Mouse (Mus musculus): ENCODE measurements at regions not wholly inside any gene's neighbourhood (a gene's known extent, or its start where the extent isn't known, plus 50 kb on each side); places are given as distances from the start of the nearest gene placed in this dataset.
"Not testable (repeated sequence)": the region's sequence is repeated elsewhere in the genome, so short reads cannot be mapped to it uniquely, and the experiment has no call there.

DNA sequence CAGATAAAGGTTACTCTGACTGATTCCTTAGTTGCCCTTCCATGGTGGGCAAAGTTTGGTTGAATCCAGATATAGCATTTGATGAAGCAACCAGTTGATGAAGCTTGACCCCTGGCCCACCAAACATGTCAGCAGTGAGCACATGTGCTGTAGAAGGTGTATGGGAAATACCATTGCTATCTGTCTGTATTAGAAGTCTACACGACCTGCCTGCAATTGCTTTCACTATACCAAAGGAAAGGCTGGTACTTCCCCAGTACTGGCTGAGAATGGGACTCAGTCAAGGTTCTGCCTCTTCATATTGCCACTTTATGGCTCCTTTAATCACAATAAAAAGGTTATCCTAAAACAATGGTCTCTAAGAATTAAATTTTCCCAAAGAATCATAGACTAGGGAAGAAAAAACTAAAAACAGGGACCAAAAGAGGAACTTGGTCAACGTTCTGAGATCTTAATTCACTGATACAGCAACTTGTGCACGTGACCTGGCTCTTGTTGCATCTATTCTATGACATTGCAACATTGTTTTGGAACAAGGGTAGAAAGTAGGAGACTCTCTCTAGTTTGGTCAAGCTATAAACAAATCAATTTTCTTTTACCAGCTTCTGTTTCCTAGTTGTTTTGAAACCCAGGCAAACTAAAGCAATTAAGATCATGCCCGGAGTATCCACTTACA lies 284.0 kb downstream of the Rapgef2 start:
- 76% methylated on average over 4 of the region's 4 CpGs for WGBS
- Histone ChIP-seq H3K9me3 (no peaks in the 10 kb centered on the region), H3K9ac (replicated peaks) (no peak overlapping the region), H3K4me2 (replicated peaks) (no peak overlapping the region), H3K27ac (replicated peaks) (no peak overlapping the region), H3K4me3 (no peak overlapping the region), H3K27me3 (no peaks in the 10 kb centered on the region), H3K4me1 (no peaks in the 10 kb centered on the region), H3K36me3 (no peaks in the 10 kb centered on the region)
- ATAC-seq (replicated peaks), result no peak

DNA sequence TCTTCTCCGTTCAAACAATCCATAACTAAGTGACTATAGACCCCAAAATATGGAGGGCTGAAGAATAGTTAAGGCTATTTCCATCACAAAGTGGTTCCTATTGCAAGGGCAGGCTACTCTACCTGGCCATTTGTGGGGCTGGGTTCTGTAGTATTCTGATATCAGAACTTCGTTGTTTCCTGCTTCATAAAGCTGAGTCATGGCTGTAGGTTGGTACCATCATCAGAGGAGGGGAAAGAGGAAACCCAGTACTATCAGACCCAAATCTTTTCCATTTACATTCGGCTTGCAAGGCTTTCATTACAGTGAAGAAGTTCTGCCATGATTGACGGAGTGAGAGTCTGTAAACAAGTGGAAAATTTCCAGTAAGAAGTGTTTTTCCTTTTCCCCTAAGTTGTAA lies 284.6 kb downstream of the Rapgef2 start:
- WGBS, result 86% methylated on average over 4 of the region's 4 CpGs
- Histone ChIP-seq H3K4me1 (no peaks in the 10 kb centered on the region), H3K4me2 (replicated peaks) (no peak overlapping the region), H3K4me3 (no peak overlapping the region), H3K27me3 (no peaks in the 10 kb centered on the region), H3K9me3 (no peaks in the 10 kb centered on the region), H3K27ac (replicated peaks) (no peak overlapping the region), H3K9ac (replicated peaks) (no peak overlapping the region), H3K36me3 (no peaks in the 10 kb centered on the region)
- ATAC-seq (replicated peaks), result no peak

DNA sequence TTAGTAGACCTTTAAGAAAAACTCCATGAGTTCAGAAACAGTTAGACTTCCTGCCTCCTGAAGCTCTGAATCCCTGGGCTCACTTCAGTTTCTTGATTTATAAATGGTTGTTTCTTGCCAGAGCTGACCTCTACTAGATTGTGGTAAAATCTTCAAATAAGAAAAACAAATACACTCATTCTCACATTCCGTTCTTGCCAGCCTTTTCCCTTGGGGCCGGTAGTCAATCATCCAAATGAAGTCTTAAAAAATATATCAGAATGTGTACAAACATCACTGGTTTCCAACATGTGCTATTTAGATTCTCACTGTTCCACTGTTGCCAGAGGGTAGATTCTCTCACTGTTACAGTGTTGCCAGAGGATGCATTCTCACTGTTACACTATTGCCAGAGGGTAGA lies 286.0 kb downstream of the Rapgef2 start:
- no peaks in the 10 kb centered on the region for H3K36me3 ChIP-seq
- no peaks in the 10 kb centered on the region for H3K4me1 ChIP-seq
- ATAC-seq (replicated peaks), result peak; percentile 46; the same call in 1 of the 2 replicates
- no peak overlapping the region for H3K27ac ChIP-seq (replicated peaks)
- H3K4me3 ChIP-seq, result no peak overlapping the region
- 79% methylated on average over 2 of the region's 2 CpGs for WGBS
- no peak overlapping the region for H3K9ac ChIP-seq (replicated peaks)
- H3K27me3 ChIP-seq, result no peaks in the 10 kb centered on the region
- H3K4me2 ChIP-seq (replicated peaks), result no peak overlapping the region
- no peaks in the 10 kb centered on the region for H3K9me3 ChIP-seq

DNA sequence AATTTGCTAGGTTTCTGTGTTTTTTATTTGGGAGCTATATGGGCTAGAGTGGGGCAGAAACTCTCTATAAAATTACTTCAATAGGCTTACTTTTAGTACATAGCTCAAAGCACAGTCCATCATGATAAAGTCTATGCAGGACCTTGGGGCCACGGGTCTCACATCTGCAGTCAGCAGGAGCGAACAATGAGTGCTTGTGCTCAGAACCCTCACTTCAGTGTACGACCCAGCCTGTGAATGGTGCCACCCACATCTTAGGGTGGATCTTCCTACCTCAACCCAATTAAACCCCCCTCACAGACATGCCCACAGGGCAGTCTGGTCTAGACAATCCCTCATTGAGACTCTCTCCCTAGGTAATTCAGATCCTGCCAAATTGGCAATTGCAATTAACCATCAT lies 286.5 kb downstream of the Rapgef2 start:
- WGBS, result 49% methylated on average over 3 of the region's 3 CpGs
- Histone ChIP-seq H3K9ac (replicated peaks) (no peak overlapping the region), H3K9me3 (no peaks in the 10 kb centered on the region), H3K36me3 (no peaks in the 10 kb centered on the region), H3K4me1 (no peaks in the 10 kb centered on the region), H3K4me3 (no peak overlapping the region), H3K4me2 (replicated peaks) (no peak overlapping the region), H3K27ac (replicated peaks) (no peak overlapping the region), H3K27me3 (no peaks in the 10 kb centered on the region)
- ATAC-seq (replicated peaks), result no peak

DNA sequence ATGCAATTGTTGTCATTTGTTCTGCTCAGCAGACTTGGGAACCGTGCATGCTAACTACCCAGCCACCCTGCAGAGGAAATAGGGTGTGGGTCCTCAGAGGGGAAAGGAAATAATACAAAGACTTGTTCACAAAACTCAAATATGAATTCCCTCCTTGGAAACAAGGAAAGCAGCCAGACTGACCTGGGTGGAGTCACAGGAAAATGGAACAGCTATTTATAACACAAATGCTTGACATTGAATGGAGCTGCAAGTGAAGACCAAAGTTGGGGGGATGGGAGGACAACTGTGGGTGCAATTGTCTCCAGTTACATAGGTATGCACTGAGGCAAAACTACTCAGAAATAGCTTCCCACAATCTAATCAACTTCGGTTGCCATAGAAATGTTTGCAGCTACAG lies 298.2 kb downstream of the Rapgef2 start:
- Histone ChIP-seq H3K27me3 (no peaks in the 10 kb centered on the region), H3K9ac (replicated peaks) (no peak overlapping the region), H3K4me1 (no peaks in the 10 kb centered on the region), H3K36me3 (no peaks in the 10 kb centered on the region), H3K9me3 (no peaks in the 10 kb centered on the region), H3K4me3 (no peak overlapping the region), H3K27ac (replicated peaks) (no peak overlapping the region), H3K4me2 (replicated peaks) (no peak overlapping the region)
- 80% methylated on average over 2 of the region's 2 CpGs for WGBS
- no peak for ATAC-seq (replicated peaks)

DNA sequence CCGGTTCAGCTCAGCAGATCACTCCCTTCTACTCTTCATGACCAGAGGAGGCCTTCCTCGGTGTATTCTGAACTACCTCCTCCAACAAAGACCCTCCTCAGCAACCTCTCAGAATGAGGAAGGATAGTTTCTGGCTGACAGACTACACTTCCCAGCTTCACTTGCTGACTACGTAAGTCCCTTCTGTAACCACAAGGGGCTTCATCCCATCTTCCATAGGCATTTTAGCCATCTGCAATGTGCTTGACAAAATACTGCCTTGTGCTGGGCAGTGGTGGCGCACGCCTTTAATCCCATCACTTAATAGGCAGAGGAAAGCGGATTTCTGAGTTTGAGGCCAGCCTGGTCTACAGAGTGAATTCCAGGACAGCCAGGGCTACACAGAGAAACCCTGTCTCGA lies 299.6 kb downstream of the Rapgef2 start:
- no peaks in the 10 kb centered on the region for H3K9me3 ChIP-seq
- H3K27me3 ChIP-seq, result no peaks in the 10 kb centered on the region
- no peak overlapping the region for H3K9ac ChIP-seq (replicated peaks)
- no peak overlapping the region for H3K4me3 ChIP-seq
- no peak overlapping the region for H3K4me2 ChIP-seq (replicated peaks)
- no peaks in the 10 kb centered on the region for H3K36me3 ChIP-seq
- no peak for ATAC-seq (replicated peaks)
- H3K4me1 ChIP-seq, result no peaks in the 10 kb centered on the region
- WGBS, result 78% methylated on average over 7 of the region's 7 CpGs
- no peak overlapping the region for H3K27ac ChIP-seq (replicated peaks)

DNA sequence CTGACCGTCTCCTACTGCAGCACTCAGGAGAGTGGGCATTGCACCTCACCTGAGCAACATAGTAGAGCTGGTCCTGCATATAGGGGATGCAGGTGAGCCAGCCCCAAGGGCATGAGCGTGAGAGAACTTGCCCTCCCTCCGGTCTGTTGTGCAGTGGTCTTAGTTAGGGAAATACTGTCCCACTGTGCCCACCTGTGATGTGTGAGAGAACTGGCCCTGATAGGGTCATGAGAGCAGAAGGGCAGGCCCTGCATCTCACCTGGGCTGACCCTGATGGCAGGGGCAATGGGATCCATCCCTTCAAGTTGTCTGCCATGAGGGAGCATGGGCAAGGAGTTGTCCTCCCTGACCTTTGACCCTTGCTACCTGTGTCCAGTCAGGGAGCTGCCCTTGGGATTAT lies 305.3 kb downstream of the Rapgef2 start:
- Histone ChIP-seq H3K9ac (replicated peaks) (no peak overlapping the region), H3K27me3 (no peaks in the 10 kb centered on the region), H3K4me2 (replicated peaks) (no peak overlapping the region), H3K4me3 (no peak overlapping the region), H3K36me3 (no peaks in the 10 kb centered on the region), H3K27ac (replicated peaks) (no peak overlapping the region), H3K4me1 (no peaks in the 10 kb centered on the region), H3K9me3 (no peaks in the 10 kb centered on the region)
- WGBS, result 96% methylated on average over 3 of the region's 3 CpGs
- ATAC-seq (replicated peaks), result no peak

DNA sequence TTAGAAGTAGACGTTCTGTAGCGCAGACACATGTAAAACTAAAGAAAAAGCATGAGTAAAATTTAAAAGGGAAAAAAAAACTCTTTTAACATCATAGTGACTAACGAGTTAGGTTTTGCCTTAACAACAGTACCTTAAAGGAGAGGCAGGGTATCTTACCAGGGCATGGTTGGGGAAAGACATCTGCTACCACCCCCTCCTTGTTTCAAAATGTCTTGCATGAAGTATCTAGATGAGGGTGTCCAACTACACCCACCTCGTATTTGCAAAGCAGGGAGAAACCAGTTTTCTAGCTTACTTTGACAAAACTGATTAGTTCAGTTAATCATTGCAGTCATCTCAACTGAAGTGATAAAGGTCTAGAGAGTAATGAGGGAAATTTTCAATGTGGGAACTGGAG lies 307.5 kb downstream of the Rapgef2 start:
- Histone ChIP-seq H3K4me1 (no peaks in the 10 kb centered on the region), H3K27ac (replicated peaks) (no peak overlapping the region), H3K9me3 (no peaks in the 10 kb centered on the region), H3K27me3 (no peaks in the 10 kb centered on the region), H3K4me2 (replicated peaks) (no peak overlapping the region), H3K36me3 (no peaks in the 10 kb centered on the region), H3K4me3 (no peak overlapping the region), H3K9ac (replicated peaks) (no peak overlapping the region)
- 84% methylated on average over 4 of the region's 4 CpGs for WGBS
- ATAC-seq (replicated peaks), result no peak

DNA sequence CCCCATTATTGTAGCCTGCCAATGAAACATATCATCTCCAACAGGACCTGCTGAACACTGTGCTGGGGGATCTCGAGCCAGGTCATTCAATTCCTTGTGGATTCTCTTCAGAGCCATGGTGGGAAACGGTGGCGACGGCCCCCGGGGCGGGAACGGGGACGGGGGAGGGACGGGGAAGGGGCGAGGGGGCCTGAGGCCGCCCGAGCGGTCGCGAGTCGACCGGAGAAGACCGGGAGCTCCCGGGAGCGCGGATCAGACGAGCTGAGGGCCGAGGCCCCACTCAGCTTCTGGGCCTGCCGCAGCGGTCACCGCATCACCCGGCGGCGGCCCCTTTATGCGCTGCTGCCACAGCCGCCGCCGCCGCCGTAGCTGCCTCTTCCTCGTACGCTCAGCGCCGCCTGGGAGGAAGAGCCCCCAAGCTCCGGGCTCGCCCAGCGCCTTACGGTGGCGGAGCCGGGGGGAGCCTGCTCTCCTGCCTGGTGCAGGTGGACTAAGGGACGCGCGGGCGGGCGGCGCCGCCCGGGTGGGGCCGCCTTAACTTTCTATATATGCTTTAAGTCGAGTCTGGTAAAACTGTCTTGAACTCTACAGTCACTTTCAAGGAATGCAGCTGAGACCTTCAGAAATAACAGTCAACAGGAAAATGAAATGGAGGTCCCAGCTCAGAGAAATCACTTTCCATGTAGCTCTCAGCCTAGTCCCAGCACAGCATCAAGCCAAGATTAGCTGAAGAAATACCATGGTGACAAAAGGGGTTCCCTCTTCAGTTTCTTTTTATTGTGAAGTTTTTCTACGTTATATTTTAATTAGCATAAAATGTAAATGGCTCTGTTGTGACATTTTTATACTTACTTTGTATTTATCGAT lies 319.4 kb downstream of the Rapgef2 start:
- not testable (repeated sequence) for H3K9me3 ChIP-seq
- WGBS, result 3% methylated on average over 37 of the region's 57 CpGs

DNA sequence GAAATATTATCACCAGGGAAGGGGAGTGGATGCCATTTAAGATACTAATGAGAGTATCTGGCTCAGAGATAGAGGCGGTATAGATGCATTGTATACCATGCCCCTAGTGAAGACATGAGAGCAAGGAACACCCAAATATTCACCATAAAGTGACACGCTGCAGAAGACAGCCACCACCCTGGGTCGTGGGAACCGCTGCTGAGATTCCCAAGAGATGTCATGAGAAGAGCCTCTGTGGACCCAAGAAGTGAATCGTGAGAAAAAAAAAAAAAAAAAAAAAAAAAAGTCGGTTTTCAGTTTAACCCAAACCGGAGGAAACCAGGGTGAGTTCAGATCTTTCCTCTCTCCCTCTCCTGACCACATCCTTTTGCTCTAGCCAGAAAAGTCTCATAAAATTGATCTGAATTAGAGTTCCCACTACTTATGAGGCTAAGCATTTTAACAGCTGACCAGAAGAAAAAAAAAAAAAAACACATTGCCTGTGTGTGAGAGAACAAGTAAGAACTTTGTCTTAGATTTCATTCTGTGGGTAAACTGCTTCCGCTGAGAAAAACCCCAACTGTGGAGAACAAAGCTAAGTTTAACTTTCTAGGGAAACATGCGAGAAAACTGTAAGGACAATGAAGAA lies 322.0 kb downstream of the Rapgef2 start:
- no peaks in the 10 kb centered on the region for H3K36me3 ChIP-seq
- no peaks in the 10 kb centered on the region for H3K27me3 ChIP-seq
- H3K4me1 ChIP-seq, result 0 out of 2 replicates have a peak, but pooled peaks cover 4% of the 10 kb centered on the region
- ATAC-seq (replicated peaks), result no peak
- no peak overlapping the region for H3K4me3 ChIP-seq
- H3K27ac ChIP-seq (replicated peaks), result no peak overlapping the region
- no peak overlapping the region for H3K9ac ChIP-seq (replicated peaks)
- H3K4me2 ChIP-seq (replicated peaks), result no peak overlapping the region
- H3K9me3 ChIP-seq, result no peaks in the 10 kb centered on the region
- 90% methylated on average over 9 of the region's 9 CpGs for WGBS

More for the DNA sequence above, 319.4 kb downstream of the Rapgef2 start:
- H3K36me3 ChIP-seq; H3K27ac ChIP-seq (replicated peaks); H3K27me3 ChIP-seq; H3K4me1 ChIP-seq: not testable (repeated sequence)
- Histone ChIP-seq H3K4me2 (replicated peaks) (peak overlapping the region; percentile 79), H3K4me3 (peak overlapping the region; percentile 50), H3K9ac (replicated peaks) (peak overlapping the region; percentile 51)
- peak; percentile 94 for ATAC-seq (replicated peaks)

DNA sequence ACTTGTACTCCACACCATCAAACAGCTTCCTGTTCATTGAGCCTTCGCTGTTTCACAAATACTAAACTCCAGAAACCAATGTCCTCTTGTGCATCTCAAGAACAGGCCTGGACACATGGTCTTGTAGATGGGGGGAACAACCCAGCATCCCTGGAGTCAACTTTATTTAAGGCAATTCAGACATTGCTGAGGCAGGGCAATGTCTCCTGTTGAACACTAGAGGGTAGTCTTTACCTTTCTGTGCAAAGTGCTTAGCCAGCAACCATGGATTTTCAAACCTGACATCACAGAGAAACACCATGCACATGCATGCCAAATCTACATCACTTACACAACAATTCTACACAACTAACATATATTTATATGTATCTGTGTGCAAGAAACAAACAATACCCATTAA lies 327.5 kb downstream of the Rapgef2 start:
- H3K36me3 ChIP-seq, result no peaks in the 10 kb centered on the region
- peak; percentile 88 for ATAC-seq (replicated peaks)
- no peak overlapping the region for H3K4me2 ChIP-seq (replicated peaks)
- H3K9me3 ChIP-seq, result no peaks in the 10 kb centered on the region
- no peaks in the 10 kb centered on the region for H3K4me1 ChIP-seq
- no peak overlapping the region for H3K27ac ChIP-seq (replicated peaks)
- H3K9ac ChIP-seq (replicated peaks), result no peak overlapping the region
- H3K27me3 ChIP-seq, result no peaks in the 10 kb centered on the region
- no peak overlapping the region for H3K4me3 ChIP-seq
- WGBS, result 25% methylated on average over 1 of the region's 1 CpGs

DNA sequence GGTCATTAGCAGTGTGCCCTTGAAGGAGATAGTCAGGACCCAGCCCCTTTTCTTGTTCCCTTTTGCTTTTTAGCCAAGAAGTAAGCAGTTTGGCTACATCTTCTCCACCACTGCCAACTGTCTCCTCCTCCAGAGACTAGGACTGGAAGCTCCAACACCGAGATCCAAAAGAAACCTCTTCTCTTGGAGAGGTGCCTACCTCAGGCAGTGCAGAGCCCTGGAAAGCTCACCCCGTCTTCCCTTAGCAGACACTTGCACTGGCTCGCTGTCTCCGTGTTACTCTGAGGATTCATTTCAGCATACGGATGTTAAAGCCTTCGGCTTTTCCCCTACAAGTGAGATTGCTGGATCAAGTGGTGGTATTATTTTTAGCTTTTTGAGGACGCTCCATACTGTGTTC lies 331.0 kb downstream of the Rapgef2 start:
- H3K4me1 ChIP-seq, result no peaks in the 10 kb centered on the region
- no peak overlapping the region for H3K4me2 ChIP-seq (replicated peaks)
- H3K27ac ChIP-seq (replicated peaks), result no peak overlapping the region
- ATAC-seq (replicated peaks), result no peak
- H3K27me3 ChIP-seq, result no peaks in the 10 kb centered on the region
- no peak overlapping the region for H3K9ac ChIP-seq (replicated peaks)
- no peaks in the 10 kb centered on the region for H3K9me3 ChIP-seq
- no peak overlapping the region for H3K4me3 ChIP-seq
- 87% methylated on average over 7 of the region's 7 CpGs for WGBS
- H3K36me3 ChIP-seq, result no peaks in the 10 kb centered on the region

Data from forebrain, embryonic 15.5 days (tissue).